Mouse (Mus musculus) forebrain, embryonic 15.5 days (tissue): ENCODE measurements around the gene Ccdc141. TPM values are rescaled to one million over a fixed set of nuclear protein-coding genes. Genes with fewer than 3 reads are reported as not detected.

Experiments used
- ATAC-seq: fragments of 200-750 bp; cut with Nextera tagmentation; replicated peaks from 2 replicates; pipeline ENCODE4 v1.8.0; 2017; ENCODE audit warnings: mild to moderate bottlenecking, moderate TSS enrichment, moderate library complexity
- H3K27ac ChIP-seq: fragments of 300-500 bp; sonication (generic); replicated peaks from 2 replicates; pipeline ENCODE4 v1.5.1; 2015; ENCODE audit warnings: mild to moderate bottlenecking, inconsistent platforms
- H3K27me3 ChIP-seq: fragments of 300-500 bp; sonication (generic); 2 replicates; pipeline ENCODE4 v1.6.1; 2015; ENCODE audit warnings: inconsistent platforms
- H3K36me3 ChIP-seq: fragments of 300-500 bp; sonication (generic); 2 replicates; pipeline ENCODE4 v1.6.1; 2015; ENCODE audit warnings: mild to moderate bottlenecking, inconsistent platforms
- H3K4me1 ChIP-seq: fragments of 300-500 bp; sonication (generic); 2 replicates; pipeline ENCODE4 v1.6.1; 2015; ENCODE audit warnings: inconsistent platforms
- H3K4me2 ChIP-seq: fragments of 300-500 bp; sonication (generic); replicated peaks from 2 replicates; pipeline ENCODE4 v1.6.1; 2015; ENCODE audit warnings: mild to moderate bottlenecking, inconsistent platforms
- H3K4me3 ChIP-seq: fragments of 300-500 bp; sonication (generic); 2 replicates; pipeline ENCODE4 v1.5.1; 2015; ENCODE audit warnings: mild to moderate bottlenecking, inconsistent platforms
- H3K9ac ChIP-seq: fragments of 300-500 bp; sonication (generic); replicated peaks from 2 replicates; pipeline ENCODE4 v1.6.1; 2015; ENCODE audit warnings: mild to moderate bottlenecking, inconsistent platforms
- H3K9me3 ChIP-seq: fragments of 300-500 bp; sonication (generic); 2 replicates; pipeline ENCODE4 v1.6.1; 2016; ENCODE audit warnings: inconsistent platforms
- WGBS: fragments of 180-500 bp; shearing (Covaris S2); methylation state at CpG from one replicate; pipeline ENCODE4 v1.1.7; 2015; ENCODE audit warnings: mixed read lengths; 5-methylcytosine and 5-hydroxymethylcytosine counted together
- polyA plus RNA-seq: library from polyadenylated mRNA; unstranded; fragments of >200 nt; fragmentation: Nextera tagmentation; extraction: Ambion mirVana; gene quantifications from 2 replicates; pipeline ENCODE4 v1.2.1, GENCODE M21; 2015

Gene Ccdc141
- polyA plus RNA-seq, 1 experiment from 2014 or later: 8.2 TPM

DNA sequence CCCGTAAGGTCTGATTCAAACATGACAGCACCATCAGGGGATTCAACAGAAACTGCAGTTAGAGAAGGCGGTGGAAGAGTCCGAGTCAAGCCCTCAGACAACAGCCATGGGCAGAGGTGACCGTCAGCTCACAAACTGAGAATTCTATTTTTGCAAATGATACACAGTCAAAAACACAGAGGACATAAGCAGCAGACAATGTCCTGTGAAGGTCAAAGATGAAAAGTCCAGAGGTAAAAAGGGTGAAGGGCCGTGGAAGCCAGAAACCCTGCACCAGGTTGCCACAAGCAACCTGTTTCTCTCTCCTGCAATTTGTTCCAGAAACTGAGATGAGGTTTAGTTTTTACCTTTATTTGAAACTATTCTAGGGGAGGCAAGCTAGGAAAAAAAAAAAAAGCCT, 57.4 kb downstream of the Ccdc141 start:
- Histone ChIP-seq H3K9me3 (no peaks in the 10 kb centered on the region), H3K27me3 (no peaks in the 10 kb centered on the region), H3K4me3 (no peak overlapping the region), H3K36me3 (no peaks in the 10 kb centered on the region), H3K27ac (no peak overlapping the region), H3K4me2 (no peak overlapping the region), H3K9ac (no peak overlapping the region), H3K4me1 (no peaks in the 10 kb centered on the region; the same call in 1 of the 2 replicates)
- ATAC-seq: no peak
- 92% methylated on average over 5 of the region's 5 CpGs for WGBS

DNA sequence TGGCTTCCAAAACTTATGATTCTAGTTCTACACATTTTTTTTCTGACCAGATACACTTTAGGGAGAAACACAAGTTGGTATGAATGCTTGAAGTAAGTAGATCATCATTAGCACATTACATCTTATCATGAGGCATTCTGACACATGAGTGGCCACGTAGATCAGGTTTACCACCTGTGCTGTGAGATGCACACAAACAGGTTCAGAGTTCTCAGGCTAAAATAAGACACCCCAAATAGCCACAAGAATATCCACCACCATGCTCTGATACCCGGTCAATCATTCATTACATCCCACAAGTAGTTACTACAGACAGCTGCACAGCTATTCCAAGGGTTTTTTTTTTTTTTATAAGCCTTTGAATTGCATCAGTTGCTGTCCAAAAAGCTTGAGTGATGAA, 59.3 kb downstream of the Ccdc141 start:
- no peak overlapping the region for H3K4me3 ChIP-seq
- no peak overlapping the region for H3K27ac ChIP-seq
- no peaks in the 10 kb centered on the region for H3K36me3 ChIP-seq
- no peak overlapping the region for H3K9ac ChIP-seq
- 93% methylated on average over 2 of the region's 2 CpGs for WGBS
- no peaks in the 10 kb centered on the region for H3K4me1 ChIP-seq
- no peak overlapping the region for H3K4me2 ChIP-seq
- ATAC-seq: no peak
- H3K27me3 ChIP-seq: no peaks in the 10 kb centered on the region
- H3K9me3 ChIP-seq: no peaks in the 10 kb centered on the region

DNA sequence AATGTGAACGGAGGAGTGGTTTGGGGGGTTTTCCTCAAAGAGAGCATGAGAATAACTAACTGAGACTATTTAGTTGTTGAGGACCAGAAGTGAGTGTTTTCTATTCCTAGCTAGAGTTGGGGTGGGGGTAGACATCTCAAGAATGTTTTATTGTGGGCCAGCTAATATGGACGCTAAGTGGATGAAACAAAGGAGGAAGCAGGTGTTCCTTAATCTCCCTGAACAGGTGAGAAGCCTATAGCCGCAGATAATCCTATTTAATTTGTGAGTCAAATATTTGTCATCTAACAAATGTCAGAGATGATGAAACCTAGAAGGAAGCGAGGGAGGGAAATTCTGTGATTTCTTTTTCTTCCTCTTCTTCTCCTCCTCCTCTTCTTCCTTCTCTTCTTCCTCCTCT, 60.1 kb downstream of the Ccdc141 start:
- Histone ChIP-seq H3K9me3 (no peaks in the 10 kb centered on the region), H3K27ac (no peak overlapping the region), H3K4me1 (no peaks in the 10 kb centered on the region), H3K9ac (no peak overlapping the region), H3K4me2 (no peak overlapping the region), H3K27me3 (no peaks in the 10 kb centered on the region), H3K36me3 (no peaks in the 10 kb centered on the region), H3K4me3 (no peak overlapping the region)
- ATAC-seq: no peak
- 76% methylated on average over 4 of the region's 4 CpGs for WGBS

DNA sequence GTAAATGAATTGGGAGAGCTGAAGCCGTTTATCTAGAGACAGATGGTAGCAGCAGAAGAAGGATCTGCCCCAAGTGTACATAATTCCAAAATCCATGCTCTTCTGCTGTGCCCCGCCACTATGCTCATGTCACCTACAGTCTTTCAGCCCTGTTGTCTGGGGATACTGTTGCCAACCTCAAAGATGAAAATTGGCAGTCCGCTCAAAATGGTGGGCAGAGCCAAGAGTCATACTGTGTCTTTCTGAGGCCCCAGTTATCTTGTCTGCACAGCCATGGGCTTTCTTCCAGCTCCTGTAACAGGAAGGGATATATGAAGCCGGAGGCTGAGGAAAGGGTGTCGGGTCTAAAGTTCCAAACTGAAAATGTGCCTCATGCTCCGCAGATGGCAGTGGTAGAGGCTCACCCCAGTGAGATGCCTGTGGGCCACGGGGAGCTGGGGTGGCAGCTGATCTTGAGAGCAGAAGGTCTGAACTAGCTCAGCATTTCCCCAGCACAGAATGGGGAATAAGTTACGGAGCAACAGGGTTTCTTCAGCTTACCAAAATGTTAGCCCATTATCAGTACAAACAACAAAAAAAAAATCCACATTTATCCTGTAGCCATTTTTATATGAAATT, 60.8 kb downstream of the Ccdc141 start:
- H3K36me3 ChIP-seq: no peaks in the 10 kb centered on the region
- H3K9ac ChIP-seq: no peak overlapping the region
- no peaks in the 10 kb centered on the region for H3K4me1 ChIP-seq
- no peak overlapping the region for H3K4me2 ChIP-seq
- peak; percentile 63; the same call in 1 of the 2 replicates for ATAC-seq
- 73% methylated on average over 8 of the region's 8 CpGs for WGBS
- H3K9me3 ChIP-seq: no peaks in the 10 kb centered on the region
- H3K4me3 ChIP-seq: no peak overlapping the region
- no peak overlapping the region for H3K27ac ChIP-seq
- no peaks in the 10 kb centered on the region for H3K27me3 ChIP-seq

DNA sequence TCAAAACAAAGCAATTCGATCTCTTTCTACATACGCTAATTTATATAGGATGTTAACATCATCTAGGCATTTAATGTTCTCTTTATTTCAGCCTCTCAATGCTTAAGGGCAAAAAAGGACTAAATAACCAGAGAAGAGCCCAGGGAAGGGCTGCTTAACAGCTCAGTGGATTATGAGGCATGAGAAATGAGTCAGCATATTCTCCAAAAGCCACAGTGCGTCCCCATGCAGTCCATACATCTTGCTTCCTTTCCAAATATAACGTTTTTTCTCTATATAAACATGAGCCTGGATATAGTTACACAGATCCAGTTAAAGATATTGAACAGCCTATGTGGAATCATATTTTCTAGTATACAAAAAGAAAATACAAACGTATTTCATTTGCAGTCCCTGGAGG, 61.9 kb downstream of the Ccdc141 start:
- no peak overlapping the region for H3K27ac ChIP-seq
- H3K4me2 ChIP-seq: no peak overlapping the region
- H3K4me1 ChIP-seq: no peaks in the 10 kb centered on the region
- 84% methylated on average over 5 of the region's 5 CpGs for WGBS
- no peaks in the 10 kb centered on the region for H3K36me3 ChIP-seq
- H3K9me3 ChIP-seq: no peaks in the 10 kb centered on the region
- no peak overlapping the region for H3K4me3 ChIP-seq
- no peak overlapping the region for H3K9ac ChIP-seq
- H3K27me3 ChIP-seq: no peaks in the 10 kb centered on the region
- no peak for ATAC-seq

DNA sequence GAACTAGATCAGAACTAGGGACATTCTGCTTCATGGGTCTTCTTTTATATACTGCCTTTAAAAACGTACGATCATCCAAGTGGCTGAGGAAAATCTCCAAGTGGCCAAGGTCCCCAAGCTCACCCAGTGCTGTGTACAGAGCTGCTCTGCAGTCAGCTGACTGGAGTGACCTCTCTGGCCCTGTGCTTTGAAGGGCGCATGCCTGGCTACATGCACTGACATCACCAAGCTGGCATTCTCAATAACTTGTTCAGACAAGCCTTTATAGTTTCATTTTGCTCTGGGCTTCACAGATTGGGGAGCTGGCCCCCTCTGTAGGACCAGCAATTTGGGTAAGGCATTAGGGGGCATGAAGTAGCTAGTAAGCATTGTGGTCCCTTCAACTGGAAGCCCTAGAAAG, 64.3 kb downstream of the Ccdc141 start:
- no peaks in the 10 kb centered on the region for H3K9me3 ChIP-seq
- no peak overlapping the region for H3K4me3 ChIP-seq
- H3K27ac ChIP-seq: no peak overlapping the region
- H3K4me2 ChIP-seq: no peak overlapping the region
- no peaks in the 10 kb centered on the region for H3K36me3 ChIP-seq
- 95% methylated on average over 3 of the region's 3 CpGs for WGBS
- H3K27me3 ChIP-seq: no peaks in the 10 kb centered on the region
- ATAC-seq: no peak
- H3K4me1 ChIP-seq: no peaks in the 10 kb centered on the region
- no peak overlapping the region for H3K9ac ChIP-seq

DNA sequence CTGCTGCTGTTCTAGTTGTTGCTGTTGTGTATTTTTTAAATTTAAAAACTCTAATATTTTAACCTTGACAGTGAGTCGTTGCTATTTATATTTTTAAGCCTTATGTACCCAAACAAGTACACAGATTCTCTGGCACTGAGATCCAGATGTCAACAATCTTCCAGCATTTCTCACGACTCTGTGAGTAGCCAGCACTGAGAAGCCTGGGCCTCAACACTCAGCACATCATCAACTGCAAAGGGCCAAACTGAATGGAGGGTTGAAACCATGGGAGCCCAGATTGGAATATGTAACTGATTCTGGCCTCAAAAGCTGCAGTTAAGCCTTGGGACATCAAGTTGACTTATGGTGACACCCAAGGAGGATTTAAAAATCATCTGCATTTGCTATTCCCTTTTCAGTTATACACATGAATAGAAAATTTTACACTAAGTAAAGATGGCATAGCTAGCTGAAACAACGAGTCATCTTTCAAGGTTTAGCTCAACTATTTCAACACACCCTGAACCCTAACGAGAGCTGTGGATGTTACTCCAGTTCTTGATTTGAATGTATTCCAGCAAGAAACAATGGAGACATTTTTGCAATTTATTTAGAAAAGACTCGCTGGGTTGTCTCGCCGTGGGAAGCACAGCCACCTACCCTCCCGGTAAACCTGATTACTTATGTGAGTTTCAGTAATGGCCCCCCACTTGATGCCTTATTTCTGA, 65.3 kb downstream of the Ccdc141 start:
- no peak overlapping the region for H3K9ac ChIP-seq
- H3K4me3 ChIP-seq: no peak overlapping the region
- H3K36me3 ChIP-seq: no peaks in the 10 kb centered on the region
- no peak overlapping the region for H3K27ac ChIP-seq
- no peaks in the 10 kb centered on the region for H3K27me3 ChIP-seq
- no peaks in the 10 kb centered on the region for H3K9me3 ChIP-seq
- 70% methylated on average over 8 of the region's 8 CpGs for WGBS
- no peak for ATAC-seq
- no peak overlapping the region for H3K4me2 ChIP-seq
- H3K4me1 ChIP-seq: no peaks in the 10 kb centered on the region

DNA sequence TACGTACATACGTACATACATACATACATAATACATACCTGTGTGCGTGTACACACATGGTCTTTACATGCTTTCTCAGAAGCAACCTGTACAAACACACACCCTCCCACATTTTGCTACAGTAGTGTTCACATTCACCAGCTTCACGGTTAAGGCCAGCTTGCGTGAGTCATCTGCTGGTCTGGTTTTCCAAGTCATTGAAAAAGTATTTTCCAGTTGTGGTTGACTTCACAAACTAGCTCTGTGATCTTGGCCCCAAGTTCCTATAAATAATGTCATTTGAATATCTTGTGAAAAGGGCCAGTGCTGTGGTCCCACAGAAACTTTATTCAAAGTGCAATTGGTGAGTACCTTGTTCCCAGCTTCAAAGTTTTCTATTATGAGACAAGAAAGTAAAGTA, 67.9 kb downstream of the Ccdc141 start:
- Histone ChIP-seq H3K4me2 (no peak overlapping the region), H3K4me3 (no peak overlapping the region), H3K27ac (no peak overlapping the region), H3K36me3 (no peaks in the 10 kb centered on the region), H3K27me3 (no peaks in the 10 kb centered on the region), H3K4me1 (no peaks in the 10 kb centered on the region), H3K9ac (no peak overlapping the region), H3K9me3 (no peaks in the 10 kb centered on the region)
- ATAC-seq: no peak
- 86% methylated on average over 5 of the region's 5 CpGs for whole genome bisulfite sequencing

DNA sequence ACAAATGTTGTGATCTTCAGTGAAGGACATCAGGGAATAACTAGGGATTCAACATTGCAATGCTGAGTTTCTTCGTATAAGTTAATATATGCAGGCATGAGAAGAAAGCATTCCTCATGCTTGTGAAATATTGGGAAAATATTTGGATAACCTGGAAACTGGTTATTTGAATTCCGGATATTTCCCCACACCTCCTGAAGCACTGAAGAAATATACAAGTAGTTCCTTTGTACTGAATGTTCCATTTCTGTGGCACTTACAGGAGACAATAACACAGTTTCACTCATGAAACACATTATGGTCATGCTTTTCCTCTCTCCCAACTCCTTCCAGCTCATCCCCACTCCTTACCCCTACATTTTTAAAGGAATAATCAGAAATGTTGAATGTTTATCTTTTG, 70.6 kb downstream of the Ccdc141 start:
- H3K27me3 ChIP-seq: no peaks in the 10 kb centered on the region
- 90% methylated on average over 2 of the region's 2 CpGs for WGBS
- no peak for ATAC-seq

DNA sequence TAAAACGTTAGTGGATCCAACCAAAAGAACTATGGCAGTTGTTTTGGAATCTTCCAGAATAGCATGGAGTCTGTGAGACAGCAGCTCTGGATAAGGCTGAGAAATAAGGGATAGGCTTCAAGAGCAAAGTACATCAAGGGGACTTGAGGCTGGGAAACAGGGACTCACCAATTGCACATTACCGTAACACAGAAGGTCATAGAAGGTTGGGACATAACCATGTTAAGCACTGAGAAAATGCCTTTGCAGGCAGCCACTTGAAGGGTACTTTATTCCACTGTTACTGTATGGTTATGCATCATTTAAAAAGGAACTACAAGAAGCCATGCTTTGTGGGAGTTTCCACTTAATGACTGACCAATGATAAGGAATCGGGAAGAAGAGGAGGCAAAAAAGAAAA, 71.7 kb downstream of the Ccdc141 start:
- no peak overlapping the region for H3K4me3 ChIP-seq
- no peak overlapping the region for H3K27ac ChIP-seq
- H3K36me3 ChIP-seq: no peaks in the 10 kb centered on the region
- H3K9me3 ChIP-seq: no peaks in the 10 kb centered on the region
- no peaks in the 10 kb centered on the region for H3K27me3 ChIP-seq
- no peak for ATAC-seq
- H3K4me2 ChIP-seq: no peak overlapping the region
- WGBS: 90% methylated on average over 3 of the region's 3 CpGs
- H3K9ac ChIP-seq: no peak overlapping the region
- H3K4me1 ChIP-seq: no peaks in the 10 kb centered on the region

More for the DNA sequence above, 70.6 kb downstream of the Ccdc141 start:
- no peaks in the 10 kb centered on the region for H3K36me3 ChIP-seq
- H3K27ac ChIP-seq: no peak overlapping the region
- no peak overlapping the region for H3K4me2 ChIP-seq
- H3K9me3 ChIP-seq: no peaks in the 10 kb centered on the region
- H3K9ac ChIP-seq: no peak overlapping the region
- H3K4me1 ChIP-seq: no peaks in the 10 kb centered on the region
- no peak overlapping the region for H3K4me3 ChIP-seq

DNA sequence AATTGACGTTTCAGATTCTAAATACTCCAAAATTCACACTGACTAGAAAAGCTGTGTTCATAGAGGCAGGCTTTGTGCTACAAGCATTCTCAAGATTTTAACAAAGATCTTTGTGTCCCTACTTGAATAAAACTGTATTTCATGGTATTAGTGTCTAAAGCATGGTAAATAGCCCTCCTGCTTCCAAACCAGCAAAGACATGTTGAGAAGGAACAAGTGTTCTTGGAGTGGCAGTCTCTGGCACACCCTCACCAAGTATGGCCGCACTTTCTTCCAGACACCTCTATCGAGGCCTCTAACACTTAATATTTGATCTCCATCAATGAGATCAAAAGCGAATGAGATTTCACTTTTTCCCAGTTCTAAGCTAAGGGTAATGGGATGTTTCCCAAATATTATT, 78.7 kb downstream of the Ccdc141 start:
- Histone ChIP-seq H3K4me3 (no peak overlapping the region), H3K9ac (no peak overlapping the region), H3K27me3 (no peaks in the 10 kb centered on the region), H3K4me2 (no peak overlapping the region), H3K27ac (no peak overlapping the region), H3K4me1 (no peaks in the 10 kb centered on the region), H3K36me3 (no peaks in the 10 kb centered on the region), H3K9me3 (no peaks in the 10 kb centered on the region)
- no peak for ATAC-seq
- 77% methylated on average over 4 of the region's 4 CpGs for WGBS

DNA sequence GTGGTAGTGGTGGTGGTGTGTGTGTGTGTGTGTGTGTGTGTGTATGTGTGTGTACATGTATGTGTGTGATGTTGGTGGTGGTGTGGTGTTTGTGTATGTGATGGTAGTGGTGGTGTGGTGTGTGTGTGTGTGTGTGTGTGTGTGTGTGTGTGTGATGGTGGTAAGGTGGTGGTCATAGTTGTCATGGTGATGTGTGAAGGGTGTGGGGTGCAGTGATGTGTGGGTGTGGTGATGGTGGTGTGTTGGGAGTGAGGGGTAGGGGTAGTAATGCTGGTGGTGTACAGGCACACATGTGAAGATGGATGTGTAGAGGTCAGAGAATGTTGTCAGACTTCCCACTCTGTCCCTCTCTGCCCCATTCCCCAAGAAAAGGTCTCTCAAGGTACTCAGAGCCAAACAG, 85.1 kb downstream of the Ccdc141 start:
- no peaks in the 10 kb centered on the region for H3K36me3 ChIP-seq
- no peak for ATAC-seq
- H3K27ac ChIP-seq: no peak overlapping the region
- no peak overlapping the region for H3K4me2 ChIP-seq
- H3K4me3 ChIP-seq: no peak overlapping the region
- H3K27me3 ChIP-seq: no peaks in the 10 kb centered on the region
- 0 out of 2 replicates have a peak, but pooled peaks cover 2% of the 10 kb centered on the region for H3K4me1 ChIP-seq
- H3K9me3 ChIP-seq: no peaks in the 10 kb centered on the region
- no peak overlapping the region for H3K9ac ChIP-seq

DNA sequence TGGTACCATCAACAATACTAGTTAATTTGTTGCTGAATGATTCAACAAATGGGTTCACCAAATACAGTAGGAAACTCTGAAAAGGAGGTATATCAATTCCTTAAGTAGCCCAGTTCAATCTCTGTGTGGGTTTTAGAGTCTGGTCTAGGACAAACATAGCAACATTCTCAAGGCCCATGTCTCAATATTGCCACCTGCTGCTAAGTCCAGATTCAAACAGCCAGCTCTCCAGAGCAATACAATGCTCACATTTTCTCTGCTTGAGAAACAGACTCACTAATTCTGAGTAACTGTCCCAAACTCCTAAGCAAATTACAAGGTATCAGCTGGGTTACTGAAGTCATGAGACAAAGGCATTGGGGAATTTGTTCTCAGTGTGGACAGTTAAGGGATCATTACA, 85.8 kb downstream of the Ccdc141 start:
- Histone ChIP-seq H3K27me3 (no peaks in the 10 kb centered on the region), H3K4me1 (0 out of 2 replicates have a peak, but pooled peaks cover 2% of the 10 kb centered on the region), H3K9ac (no peak overlapping the region), H3K36me3 (no peaks in the 10 kb centered on the region), H3K27ac (no peak overlapping the region), H3K4me2 (no peak overlapping the region), H3K4me3 (no peak overlapping the region), H3K9me3 (no peaks in the 10 kb centered on the region)
- ATAC-seq: no peak
